Mouse (Mus musculus) myocyte (in vitro differentiated cells): ENCODE measurements around the gene Zdhhc4. TPM values are rescaled to one million over a fixed set of nuclear protein-coding genes. Genes with fewer than 3 reads are reported as not detected.

Experiments
- H3K27me3 ChIP-seq: one replicate; pipeline ENCODE4 v1.6.1; 2011; ENCODE audit not compliant: control insufficient read depth, insufficient read depth, insufficient read length
- H3K36me3 ChIP-seq: one replicate; pipeline ENCODE4 v1.6.1; 2011; ENCODE audit not compliant: control insufficient read depth, insufficient read depth
- H3K4me2 ChIP-seq: one replicate; pipeline ENCODE4 v1.6.1; 2011; ENCODE audit warnings: low read depth, control low read depth
- H3K4me3 ChIP-seq: one replicate; pipeline ENCODE4 v1.5.1; 2011; ENCODE audit warnings: mild to moderate bottlenecking, control low read depth, moderate library complexity
- H3K79me2 ChIP-seq: one replicate; pipeline ENCODE4 v1.6.1; 2011; ENCODE audit not compliant: control insufficient read depth, insufficient read depth
- H3ac ChIP-seq: one replicate; pipeline ENCODE4 v1.6.1; 2011; ENCODE audit not compliant: control insufficient read depth, insufficient read length
- CEBPB ChIP-seq: IDR thresholded peaks from 2 replicates; pipeline ENCODE4 v1.6.1; 2011; ENCODE audit warnings: mild to moderate bottlenecking, moderate library complexity; ENCODE audit not compliant: poor library complexity, insufficient read depth, severe bottlenecking
- E2F4 ChIP-seq: IDR thresholded peaks from one replicate; pipeline ENCODE4 v1.6.1; 2011; ENCODE audit warnings: mild to moderate bottlenecking, control low read depth, moderate library complexity; ENCODE audit not compliant: insufficient read depth
- MAX ChIP-seq: IDR thresholded peaks from one replicate; pipeline ENCODE4 v1.6.1; 2011; ENCODE audit warnings: low read depth, mild to moderate bottlenecking, control low read depth
- MYOD1 ChIP-seq, 3 experiments: IDR thresholded peaks; one replicate each; pipeline ENCODE4 v1.6.1; 2011; ENCODE audit warnings: control low read depth in 2 of 3, low read depth in 2 of 3, mild to moderate bottlenecking in 2 of 3, moderate library complexity in 1 of 3; ENCODE audit not compliant: insufficient read length in 2 of 3, control insufficient read depth in 1 of 3
- MYOG ChIP-seq, 3 experiments: IDR thresholded peaks; one replicate each; pipeline ENCODE4 v1.6.1; 2011; ENCODE audit warnings: control low read depth in 2 of 3, low read depth in 2 of 3, mild to moderate bottlenecking in 2 of 3; ENCODE audit not compliant: insufficient read length in 2 of 3, control insufficient read depth in 1 of 3, insufficient read depth in 1 of 3
- POLR2A ChIP-seq: IDR thresholded peaks from one replicate; pipeline ENCODE4 v1.6.1; 2011; ENCODE audit warnings: low read depth, mild to moderate bottlenecking, control low read depth, moderate library complexity; ENCODE audit not compliant: insufficient read length
- POLR2AphosphoS2 ChIP-seq: IDR thresholded peaks from one replicate; pipeline ENCODE4 v1.6.1; 2011; ENCODE audit warnings: low read depth, control low read depth; ENCODE audit not compliant: insufficient read length
- REST ChIP-seq: IDR thresholded peaks from one replicate; pipeline ENCODE4 v1.6.1; 2011; ENCODE audit warnings: mild to moderate bottlenecking, control low read depth, moderate library complexity; ENCODE audit not compliant: insufficient read depth, insufficient read length
- SRF ChIP-seq: IDR thresholded peaks from one replicate; pipeline ENCODE4 v1.6.1; 2011; ENCODE audit warnings: low read depth; ENCODE audit not compliant: control insufficient read depth, insufficient read length
- TCF12 ChIP-seq: IDR thresholded peaks from one replicate; pipeline ENCODE4 v1.6.1; 2011; ENCODE audit warnings: mild to moderate bottlenecking, control low read depth; ENCODE audit not compliant: poor library complexity, insufficient read depth, severe bottlenecking
- TCF3 ChIP-seq: IDR thresholded peaks from one replicate; pipeline ENCODE4 v1.6.1; 2011; ENCODE audit warnings: low read depth, control low read depth; ENCODE audit not compliant: insufficient read length
- USF1 ChIP-seq: IDR thresholded peaks from one replicate; pipeline ENCODE4 v1.6.1; 2011; ENCODE audit warnings: low read depth, mild to moderate bottlenecking, control low read depth, moderate library complexity
- polyA plus RNA-seq: library from polyadenylated mRNA; unstranded; fragments of >200 nt; fragmentation: generic; extraction: Trizol; gene quantifications from one replicate; pipeline ENCODE4 v1.2.1, GENCODE M21; 2012; ENCODE audit warnings: missing spikeins

Gene Zdhhc4
- polyA plus RNA-seq, 1 experiment, result 60.5 TPM

DNA sequence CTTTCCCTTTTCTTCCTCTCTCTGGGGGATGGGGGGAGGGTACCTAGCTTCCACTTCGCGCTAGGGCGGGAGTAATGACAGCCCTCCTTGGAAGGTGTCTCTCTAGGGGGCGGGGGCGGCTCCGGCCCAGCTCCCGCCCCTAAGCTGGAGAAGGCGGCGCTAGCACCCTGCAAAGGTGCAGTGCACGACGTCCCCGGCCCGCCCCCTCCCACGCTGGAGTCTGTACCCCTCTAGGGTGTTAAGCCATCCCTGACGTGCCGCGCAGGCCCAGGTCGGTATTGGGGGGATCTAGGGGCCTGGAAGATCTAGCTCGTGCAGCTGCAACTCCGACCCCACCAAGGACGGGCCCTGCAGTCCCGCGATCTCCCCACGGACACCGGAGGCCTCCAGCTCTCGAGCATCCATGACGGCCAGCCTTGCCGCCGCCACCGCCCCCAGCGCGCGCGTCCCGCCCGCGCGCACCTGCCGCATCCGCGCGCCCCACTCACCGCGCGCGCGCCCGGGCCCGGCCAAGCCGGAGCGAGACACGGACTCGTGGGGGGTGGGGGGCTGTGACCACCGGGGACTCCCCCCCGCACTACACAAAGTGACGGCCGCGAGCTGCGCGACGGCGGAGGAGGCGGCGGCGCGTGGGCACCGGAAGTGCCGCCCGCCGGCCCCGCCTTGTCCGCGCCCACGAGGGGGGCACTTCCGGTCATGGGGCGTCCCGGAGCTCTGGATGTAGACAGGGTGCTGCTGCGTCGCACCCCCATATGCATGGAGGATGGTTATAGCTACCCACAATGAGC lies 59.5 kb downstream of the Zdhhc4 start, which contains the start of gene Zfp316:
TSS of gene Zfp316 (minus strand) at position 660 of the 788 bp plus-strand sequence.
- TF ChIP-seq TCF12 (no peak), MYOD1 (IDR thresholded peaks at IDR 0.05; ENCODE audit: control insufficient read depth in 1 of 3, insufficient read length in 2 of 3, low read depth in 2 of 3) (peak in 1 of 3 experiments; percentile 51), MYOG (IDR thresholded peaks at IDR 0.05; ENCODE audit: control insufficient read depth in 1 of 3, insufficient read depth in 1 of 3, insufficient read length in 2 of 3, low read depth in 2 of 3) (peak in 1 of 3 experiments; percentile 6), SRF (no peak), CEBPB (no peak), TCF3 (no peak), USF1 (no peak), REST (no peak), E2F4 (no peak), POLR2AphosphoS2 (peak; percentile 94), POLR2A (peak; percentile 97), MAX (no peak)
- peak within 1 kb of the TSS; percentile 77 for H3ac ChIP-seq
- peak within 1 kb of the TSS; percentile 80 for H3K4me2 ChIP-seq
- H3K79me2 ChIP-seq, result peaks cover 5% of the 10 kb centered on the region
- no peaks in the 10 kb centered on the region for H3K27me3 ChIP-seq
- no peaks in the 10 kb centered on the region for H3K36me3 ChIP-seq
- peak within 1 kb of the TSS; percentile 93 for H3K4me3 ChIP-seq

DNA sequence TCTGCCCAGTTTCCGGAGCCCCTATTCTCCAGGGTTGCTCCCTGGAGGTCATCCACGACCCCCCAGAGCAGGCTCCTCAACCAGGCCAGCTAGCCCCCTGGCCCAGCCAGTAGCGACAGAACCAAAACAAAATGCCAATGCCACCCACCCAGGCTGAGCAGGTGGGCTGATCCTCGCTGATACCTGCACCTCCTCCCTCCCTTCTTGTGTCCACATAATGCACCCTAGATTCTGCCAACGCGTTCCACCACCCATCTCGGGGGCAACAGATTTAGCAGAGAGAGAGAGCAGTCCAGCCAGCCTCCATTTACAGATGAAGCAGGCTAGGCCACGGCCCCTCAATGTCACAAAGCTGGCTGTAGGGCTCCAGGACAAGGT lies 60.1 kb downstream of the Zdhhc4 start:
- H3K79me2 ChIP-seq, result peaks cover 5% of the 10 kb centered on the region
- H3K4me2 ChIP-seq, result peak overlapping the region; percentile 78
- H3K27me3 ChIP-seq, result no peaks in the 10 kb centered on the region
- no peaks in the 10 kb centered on the region for H3K36me3 ChIP-seq
- TF ChIP-seq SRF (no peak), MYOD1 (IDR thresholded peaks at IDR 0.05; ENCODE audit: control insufficient read depth in 1 of 3, insufficient read length in 2 of 3, low read depth in 2 of 3) (no peak), USF1 (no peak), TCF12 (no peak), CEBPB (no peak), E2F4 (no peak), TCF3 (no peak), POLR2A (no peak), REST (no peak), POLR2AphosphoS2 (no peak), MAX (no peak), MYOG (IDR thresholded peaks at IDR 0.05; ENCODE audit: control insufficient read depth in 1 of 3, insufficient read depth in 1 of 3, insufficient read length in 2 of 3, low read depth in 2 of 3) (no peak)
- peak overlapping the region; percentile 77 for H3ac ChIP-seq
- peak overlapping the region; percentile 93 for H3K4me3 ChIP-seq

DNA sequence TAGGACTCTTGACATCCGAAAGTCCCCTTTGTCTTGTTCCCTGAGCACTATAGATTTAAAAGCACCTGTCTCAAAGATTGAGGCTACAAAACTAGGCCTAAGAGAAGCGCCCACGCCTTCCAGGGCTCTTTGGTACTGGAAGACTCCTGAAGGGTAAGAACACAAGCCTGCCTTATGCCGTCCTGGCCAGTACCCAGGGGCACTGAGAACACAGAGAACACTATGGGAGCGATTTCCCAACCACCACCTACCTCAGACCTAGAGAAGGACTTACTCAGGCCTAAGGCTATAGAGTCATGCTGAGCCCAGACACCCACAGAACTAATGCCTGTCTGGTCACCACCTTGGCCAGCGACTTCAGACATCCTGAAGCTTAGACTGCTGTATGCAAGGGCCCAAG lies 62.3 kb downstream of the Zdhhc4 start:
- Histone ChIP-seq H3K79me2 (peaks cover 5% of the 10 kb centered on the region), H3ac (no peak overlapping the region), H3K27me3 (no peaks in the 10 kb centered on the region), H3K36me3 (no peaks in the 10 kb centered on the region), H3K4me2 (no peak overlapping the region), H3K4me3 (no peak overlapping the region)
- TF ChIP-seq USF1, result no peak
- TF ChIP-seq MAX, result no peak
- TF ChIP-seq POLR2A, result no peak
- no peak for TF ChIP-seq POLR2AphosphoS2
- TF ChIP-seq MYOD1 (IDR thresholded peaks at IDR 0.05; ENCODE audit: control insufficient read depth in 1 of 3, insufficient read length in 2 of 3, low read depth in 2 of 3), result no peak
- no peak for TF ChIP-seq CEBPB
- no peak for TF ChIP-seq TCF12
- no peak for TF ChIP-seq TCF3
- TF ChIP-seq MYOG (IDR thresholded peaks at IDR 0.05; ENCODE audit: control insufficient read depth in 1 of 3, insufficient read depth in 1 of 3, insufficient read length in 2 of 3, low read depth in 2 of 3), result no peak

Other genes with a start within 250 kb of the Zdhhc4 start
- gene Rnf216, start 216.3 kb downstream of the Zdhhc4 start, polyA plus RNA-seq, result 15.9 TPM
- gene Olfr718-ps1, start 181.7 kb downstream of the Zdhhc4 start, polyA plus RNA-seq, result not detected
- gene Rbak, start 148.5 kb downstream of the Zdhhc4 start, polyA plus RNA-seq, result 3.1 TPM
- gene Spdye4b, start 148.2 kb downstream of the Zdhhc4 start, polyA plus RNA-seq, result not detected
- not detected for gene Spdye4a, start 102.4 kb downstream of the Zdhhc4 start, polyA plus RNA-seq
- 4.5 TPM for gene Zfp12, start 94.1 kb downstream of the Zdhhc4 start, polyA plus RNA-seq
- gene Zfp316, start 59.2 kb downstream of the Zdhhc4 start, polyA plus RNA-seq, result 6.1 TPM
- 0.01 TPM for gene Zfp853, start 35.6 kb downstream of the Zdhhc4 start, polyA plus RNA-seq
- 25.7 TPM for gene E130309D02Rik, start 13.9 kb downstream of the Zdhhc4 start, polyA plus RNA-seq
- not detected for gene Grid2ip, start 28.1 kb upstream of the Zdhhc4 start, polyA plus RNA-seq
- 88.2 TPM for gene Kdelr2, start 74.6 kb upstream of the Zdhhc4 start, polyA plus RNA-seq
- 3.9 TPM for gene Daglb, start 135.3 kb upstream of the Zdhhc4 start, polyA plus RNA-seq
- gene Rac1, start 198.8 kb upstream of the Zdhhc4 start, polyA plus RNA-seq, result 245 TPM